Comparison of ENCODE assay signal across 8 mouse cellular contexts in the genomic region with DNA sequence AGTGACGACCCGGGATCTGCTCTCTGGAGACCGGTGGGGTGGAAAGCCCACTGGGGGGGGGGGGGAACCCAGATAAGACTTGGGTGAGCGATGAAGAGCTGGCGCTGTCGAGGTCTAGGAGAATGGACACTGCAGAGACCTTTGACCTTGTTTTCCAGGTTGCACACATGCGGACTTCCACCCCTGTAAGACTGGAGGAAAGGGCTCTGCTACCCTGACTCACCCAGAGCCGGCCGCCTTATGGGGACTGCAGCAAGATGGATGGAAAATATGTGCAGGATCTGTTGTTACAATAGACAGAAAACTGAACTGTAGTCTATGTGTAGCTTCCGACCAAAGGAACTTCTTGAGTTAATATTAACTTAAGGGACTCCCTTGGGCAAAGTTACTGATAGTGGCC. TPM values are rescaled to one million over a fixed set of nuclear protein-coding genes. Genes with fewer than 3 reads are reported as not detected.
DNase-seq lines count a peak whose midpoint lies in the region; ATAC-seq and TF ChIP-seq lines count a peak whose summit lies in the region.

No protein-coding gene starts in this region.

- TF ChIP-seq EP300 in heart, postnatal 0 days (IDR thresholded peaks at IDR 0.05; ENCODE audit: low read depth) = no peak; the same call in 1 of the 2 replicates

- peak; percentile 35 for ATAC-seq in heart, postnatal 0 days (ENCODE audit: insufficient read depth, low read depth)
- no peak for ATAC-seq in G1E (ENCODE audit: extremely low read depth, insufficient number of reproducible peaks, low FRiP score, poor library complexity, severe bottlenecking)
- ATAC-seq in embryonic facial prominence, embryonic 15.5 days (ENCODE audit: insufficient number of reproducible peaks, low FRiP score, low TSS enrichment, low read depth) = no peak; the same call in 1 of the 2 replicates

- H3K27me3 ChIP-seq in heart, postnatal 0 days (ENCODE audit: control insufficient read depth, insufficient read depth, low read length) = no peaks in the 10 kb centered on the region
- no peaks in the 10 kb centered on the region for H3K27me3 ChIP-seq in G1E (ENCODE audit: insufficient read depth, low read length)
- no peaks in the 10 kb centered on the region for H3K27me3 ChIP-seq in embryonic facial prominence, embryonic 15.5 days
- H3K27me3 ChIP-seq in limb, embryonic 10.5 days (ENCODE audit: low read depth, poor library complexity, severe bottlenecking) = no peaks in the 10 kb centered on the region
- no peaks in the 10 kb centered on the region for H3K27me3 ChIP-seq in small intestine, adult 2 months (ENCODE audit: control insufficient read depth, insufficient read depth, low read length)

- H3K4me1 ChIP-seq in heart, postnatal 0 days (ENCODE audit: control insufficient read depth, insufficient read depth) = peaks cover 19% of the 10 kb centered on the region; the same call in 1 of the 2 replicates
- peaks cover 33% of the 10 kb centered on the region for H3K4me1 ChIP-seq in G1E (ENCODE audit: insufficient read depth, low read depth, low read length)
- H3K4me1 ChIP-seq in embryonic facial prominence, embryonic 15.5 days = peaks cover 7% of the 10 kb centered on the region; the same call in 1 of the 2 replicates
- peaks cover 32% of the 10 kb centered on the region for H3K4me1 ChIP-seq in limb, embryonic 10.5 days
- peaks cover 2% of the 10 kb centered on the region; the same call in 1 of the 2 replicates for H3K4me1 ChIP-seq in small intestine, adult 2 months (ENCODE audit: control insufficient read depth, insufficient read depth, insufficient read length, low read length)

- peak overlapping the region; percentile 78 for H3K4me3 ChIP-seq in heart, postnatal 0 days (ENCODE audit: low read depth, low read length)
- peak overlapping the region; percentile 97 for H3K4me3 ChIP-seq in G1E (ENCODE audit: low read depth, low read length)
- peak overlapping the region; percentile 91 for H3K4me3 ChIP-seq in embryonic facial prominence, embryonic 15.5 days (replicated peaks)
- peak overlapping the region; percentile 74 for H3K4me3 ChIP-seq in limb, embryonic 10.5 days
- H3K4me3 ChIP-seq in small intestine, adult 2 months (ENCODE audit: low read depth, low read length) = peak overlapping the region; percentile 85

- under 1% methylated on average over 10 of the region's 10 CpGs for whole genome bisulfite sequencing in heart, postnatal 0 days
- WGBS in embryonic facial prominence, embryonic 15.5 days = 0% methylated on average over 10 of the region's 10 CpGs
- WGBS in limb, embryonic 10.5 days = under 1% methylated on average over 10 of the region's 10 CpGs
- under 1% methylated on average over 10 of the region's 10 CpGs for WGBS in small intestine, adult 2 months

- H3K9ac ChIP-seq in heart, postnatal 0 days (replicated peaks; ENCODE audit: low read depth, low read length) = peak overlapping the region; percentile 92
- peak overlapping the region; percentile 88 for H3K9ac ChIP-seq in embryonic facial prominence, embryonic 15.5 days

- H3K9me3 ChIP-seq in heart, postnatal 0 days (replicated peaks; ENCODE audit: control insufficient read depth, low read length) = no peaks in the 10 kb centered on the region
- no peaks in the 10 kb centered on the region for H3K9me3 ChIP-seq in G1E (replicated peaks)
- H3K9me3 ChIP-seq in embryonic facial prominence, embryonic 15.5 days (replicated peaks) = no peaks in the 10 kb centered on the region
- H3K9me3 ChIP-seq in limb, embryonic 10.5 days (replicated peaks) = no peaks in the 10 kb centered on the region

- peak overlapping the region; percentile 99 for H3K27ac ChIP-seq in heart, postnatal 0 days (ENCODE audit: low read depth)
- H3K27ac ChIP-seq in embryonic facial prominence, embryonic 15.5 days (replicated peaks) = peak overlapping the region; percentile 98
- H3K27ac ChIP-seq in limb, embryonic 10.5 days = peak overlapping the region; percentile 97
- peak overlapping the region; percentile 92 for H3K27ac ChIP-seq in small intestine, adult 2 months (ENCODE audit: insufficient read depth, low read depth, low read length)

- peak overlapping the region; percentile 72 for H3K4me2 ChIP-seq in heart, postnatal 0 days (ENCODE audit: low read depth, low read length)
- H3K4me2 ChIP-seq in embryonic facial prominence, embryonic 15.5 days (replicated peaks) = peak overlapping the region; percentile 47

- TF ChIP-seq POLR2A in small intestine, adult 2 months (IDR thresholded peaks at IDR 0.05; ENCODE audit: low read depth, low read length) = no peak

- TF ChIP-seq CTCF in heart, postnatal 0 days (IDR thresholded peaks at IDR 0.05; ENCODE audit: low read depth) = no peak
- no peak for TF ChIP-seq CTCF in G1E (IDR thresholded peaks at IDR 0.05; ENCODE audit: low read depth, low read length)
- TF ChIP-seq CTCF in small intestine, adult 2 months (IDR thresholded peaks at IDR 0.05; ENCODE audit: extremely low read depth, insufficient read length, insufficient replicate concordance, low read depth, low read length) = no peak

- peak; percentile 46 for DNase-seq in heart, postnatal 0 days (ENCODE audit: low spot score)
- no peak for DNase-seq in heart, adult 11 months
- no peak for DNase-seq in G1E (ENCODE audit: low spot score)
- DNase-seq in limb, embryonic 10.5 days (ENCODE audit: low spot score) = no peak
- no peak for DNase-seq in ovary, postnatal 36 days (ENCODE audit: low spot score)
- DNase-seq in cerebellum, postnatal 36 days = no peak

- H3K36me3 ChIP-seq in heart, postnatal 0 days (replicated peaks; ENCODE audit: control insufficient read depth, insufficient read depth, low read length) = no peaks in the 10 kb centered on the region
- peaks cover 30% of the 10 kb centered on the region for H3K36me3 ChIP-seq in G1E (replicated peaks)
- H3K36me3 ChIP-seq in embryonic facial prominence, embryonic 15.5 days = no peaks in the 10 kb centered on the region
- peaks cover 8% of the 10 kb centered on the region for H3K36me3 ChIP-seq in limb, embryonic 10.5 days
- peaks cover 7% of the 10 kb centered on the region for H3K36me3 ChIP-seq in small intestine, adult 2 months (ENCODE audit: control insufficient read depth, insufficient read depth, low read length)

RNA-seq across cellular contexts. Expression of a gene that starts 0.4 kb away (rescaled TPM):
- 31.2 and 35.0 TPM in 2 replicates for total RNA-seq in heart, postnatal 0 days (2014; rRNA removed; ENCODE audit: low replicate concordance)
- 37.2 and 39.4 TPM in 2 replicates for polyA plus RNA-seq in heart, postnatal 0 days (2015; fragmentation: Nextera tagmentation; extraction: Ambion mirVana)
- total RNA-seq in G1E (2014; fragmentation: Nextera tagmentation) (170 and 191 TPM in 2 replicates), G1E (2017) (127 and 156 TPM in 2 replicates)
- 126 and 142 TPM in 2 replicates for polyA plus RNA-seq in G1E (2012)
- polyA plus RNA-seq in embryonic facial prominence, embryonic 15.5 days (2015; fragmentation: Nextera tagmentation; extraction: Ambion mirVana) = 68.6 and 72.0 TPM in 2 replicates
- polyA plus RNA-seq in limb, embryonic 10.5 days (2016; fragmentation: Nextera tagmentation; extraction: Ambion mirVana) = 53.6 and 61.5 TPM in 2 replicates
- 12.0 and 29.2 TPM in 2 replicates for polyA plus RNA-seq in small intestine, adult 2 months (2012; rRNA removed)

RNA-seq across cellular contexts. Expression of a gene that starts 8.9 kb away (rescaled TPM):
- 2.1 and 12.6 TPM in 2 replicates for total RNA-seq in heart, postnatal 0 days (2014; rRNA removed; ENCODE audit: low replicate concordance)
- 2.6 and 3.0 TPM in 2 replicates for polyA plus RNA-seq in heart, postnatal 0 days (2015; fragmentation: Nextera tagmentation; extraction: Ambion mirVana)
- total RNA-seq in G1E (2014; fragmentation: Nextera tagmentation) = 8.5 and 8.9 TPM in 2 replicates
- 5.2 and 6.0 TPM in 2 replicates for total RNA-seq in G1E (2017)
- polyA plus RNA-seq in G1E (2012) = 15.5 and 22.6 TPM in 2 replicates
- polyA plus RNA-seq in embryonic facial prominence, embryonic 15.5 days (2015; fragmentation: Nextera tagmentation; extraction: Ambion mirVana) = 11.5 and 14.2 TPM in 2 replicates
- polyA plus RNA-seq in limb, embryonic 10.5 days (2016; fragmentation: Nextera tagmentation; extraction: Ambion mirVana) = 16.4 and 16.9 TPM in 2 replicates
- 8.7 and 13.0 TPM in 2 replicates for polyA plus RNA-seq in small intestine, adult 2 months (2012; rRNA removed)

RNA-seq across cellular contexts. Expression of a gene that starts 9.0 kb away (rescaled TPM):
- 0.77 and 2.5 TPM in 2 replicates for total RNA-seq in heart, postnatal 0 days (2014; rRNA removed; ENCODE audit: low replicate concordance)
- 1.6 and 2.1 TPM in 2 replicates for polyA plus RNA-seq in heart, postnatal 0 days (2015; fragmentation: Nextera tagmentation; extraction: Ambion mirVana)
- total RNA-seq in G1E (2014; fragmentation: Nextera tagmentation) (13.7 and 19.3 TPM in 2 replicates), G1E (2017) (8.4 and 11.4 TPM in 2 replicates)
- polyA plus RNA-seq in G1E (2012) = 2.2 and 3.4 TPM in 2 replicates
- polyA plus RNA-seq in embryonic facial prominence, embryonic 15.5 days (2015; fragmentation: Nextera tagmentation; extraction: Ambion mirVana) = 1.9 and 2.4 TPM in 2 replicates
- 2.1 and 3.1 TPM in 2 replicates for polyA plus RNA-seq in limb, embryonic 10.5 days (2016; fragmentation: Nextera tagmentation; extraction: Ambion mirVana)
- 0.39 and 0.98 TPM in 2 replicates for polyA plus RNA-seq in small intestine, adult 2 months (2012; rRNA removed)

RNA-seq across cellular contexts. Expression of a gene that starts 42.3 kb away (rescaled TPM):
- total RNA-seq in heart, postnatal 0 days (2014; rRNA removed; ENCODE audit: low replicate concordance) = 148 and 166 TPM in 2 replicates
- polyA plus RNA-seq in heart, postnatal 0 days (2015; fragmentation: Nextera tagmentation; extraction: Ambion mirVana) = 110 TPM in 2 replicates
- total RNA-seq in G1E (2014; fragmentation: Nextera tagmentation) (36.6 and 180 TPM in 2 replicates), G1E (2017) (12.1 and 16.7 TPM in 2 replicates)
- polyA plus RNA-seq in G1E (2012) = 7.0 and 7.7 TPM in 2 replicates
- polyA plus RNA-seq in embryonic facial prominence, embryonic 15.5 days (2015; fragmentation: Nextera tagmentation; extraction: Ambion mirVana) = 13.7 and 14.2 TPM in 2 replicates
- 12.6 and 14.2 TPM in 2 replicates for polyA plus RNA-seq in limb, embryonic 10.5 days (2016; fragmentation: Nextera tagmentation; extraction: Ambion mirVana)
- 295 and 763 TPM in 2 replicates for polyA plus RNA-seq in small intestine, adult 2 months (2012; rRNA removed)

RNA-seq across cellular contexts. Expression of a gene that starts 45.1 kb away (rescaled TPM):
- total RNA-seq in heart, postnatal 0 days (2014; rRNA removed; ENCODE audit: low replicate concordance) = 21.1 and 31.0 TPM in 2 replicates
- polyA plus RNA-seq in heart, postnatal 0 days (2015; fragmentation: Nextera tagmentation; extraction: Ambion mirVana) = 27.5 and 29.6 TPM in 2 replicates
- total RNA-seq in G1E (2014; fragmentation: Nextera tagmentation) (16.6 and 22.1 TPM in 2 replicates), G1E (2017) (40.2 and 44.2 TPM in 2 replicates)
- polyA plus RNA-seq in G1E (2012) = 2.2 and 2.4 TPM in 2 replicates
- 49.9 and 58.1 TPM in 2 replicates for polyA plus RNA-seq in embryonic facial prominence, embryonic 15.5 days (2015; fragmentation: Nextera tagmentation; extraction: Ambion mirVana)
- polyA plus RNA-seq in limb, embryonic 10.5 days (2016; fragmentation: Nextera tagmentation; extraction: Ambion mirVana) = 91.5 and 103 TPM in 2 replicates
- 3.3 and 4.3 TPM in 2 replicates for polyA plus RNA-seq in small intestine, adult 2 months (2012; rRNA removed)
